Mouse (Mus musculus) kidney, embryonic 16.5 days (tissue): ENCODE results near the gene Pip4k2c. TPM values are rescaled to one million over a fixed set of nuclear protein-coding genes. Genes with fewer than 3 reads are reported as not detected.

ENCODE experiments used
- ATAC-seq: fragments of 200-750 bp; cut with Nextera tagmentation; 2 replicates; pipeline ENCODE4 v1.8.0; 2017; ENCODE audit warnings: moderate TSS enrichment; ENCODE audit not compliant: low FRiP score, low TSS enrichment
- H3K27ac ChIP-seq: fragments of 300-500 bp; sonication (generic); 2 replicates; pipeline ENCODE4 v1.5.1; 2014; ENCODE audit warnings: low read length
- H3K27me3 ChIP-seq: fragments of 300-500 bp; sonication (generic); 2 replicates; pipeline ENCODE4 v1.6.1; 2014; ENCODE audit warnings: low read length, control low read depth, mixed read lengths; ENCODE audit not compliant: insufficient read depth
- H3K36me3 ChIP-seq: fragments of 300-500 bp; sonication (generic); 2 replicates; pipeline ENCODE4 v1.6.1; 2014; ENCODE audit warnings: low read length, control low read depth, mixed read lengths; ENCODE audit not compliant: insufficient read depth
- H3K4me1 ChIP-seq: fragments of 300-500 bp; sonication (generic); 2 replicates; pipeline ENCODE4 v1.6.1; 2014; ENCODE audit warnings: low read length, control low read depth, mixed read lengths; ENCODE audit not compliant: insufficient read depth
- H3K4me2 ChIP-seq: fragments of 300-500 bp; sonication (generic); replicated peaks from 2 replicates; pipeline ENCODE4 v1.6.1; 2014; ENCODE audit warnings: low read depth, low read length
- H3K4me3 ChIP-seq: fragments of 300-500 bp; sonication (generic); 2 replicates; pipeline ENCODE4 v1.5.1; 2014; ENCODE audit warnings: mild to moderate bottlenecking, low read length
- H3K9ac ChIP-seq: fragments of 300-500 bp; sonication (generic); replicated peaks from 2 replicates; pipeline ENCODE4 v1.6.1; 2014; ENCODE audit warnings: low read length
- H3K9me3 ChIP-seq: fragments of 300-500 bp; sonication (generic); 2 replicates; pipeline ENCODE4 v1.6.1; 2016; ENCODE audit warnings: low read length, control low read depth
- WGBS: fragments of 180-500 bp; shearing (Covaris S2); extraction: QIAGEN DNeasy Blood & Tissue Kit; methylation state at CpG from one replicate; pipeline ENCODE4 v1.1.7; 2014; 5-methylcytosine and 5-hydroxymethylcytosine counted together
- polyA plus RNA-seq: library from polyadenylated mRNA; unstranded; fragments of >200 nt; fragmentation: Nextera tagmentation; extraction: Ambion mirVana; gene quantifications from 2 replicates; pipeline ENCODE4 v1.2.1, GENCODE M21; 2015

Gene Pip4k2c
- polyA plus RNA-seq, 1 experiment from 2014 or later: 50.9 TPM

DNA sequence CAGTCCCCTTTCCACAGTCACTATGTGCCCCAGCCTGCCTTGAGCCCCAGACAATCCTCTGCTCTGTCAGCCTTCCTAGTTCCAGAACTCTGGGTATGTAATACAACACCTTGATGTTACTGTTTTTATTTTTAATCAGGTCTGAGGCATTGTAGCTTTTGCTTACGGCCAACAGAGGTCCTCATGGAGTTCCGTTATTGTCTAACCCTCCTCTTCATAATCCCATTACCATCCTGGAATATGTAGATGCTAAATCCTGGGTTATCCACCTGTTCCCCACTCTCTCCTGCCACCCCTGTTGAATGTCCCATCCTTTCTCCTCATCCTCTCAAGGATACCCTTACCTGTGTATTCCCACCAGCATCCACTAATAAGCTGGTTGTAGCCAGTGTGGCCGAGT lies 35.2 kb downstream of the Pip4k2c start:
- no peak overlapping the region; the same call in 1 of the 2 replicates for H3K9ac ChIP-seq
- no peak for ATAC-seq
- peaks cover 37% of the 10 kb centered on the region for H3K4me1 ChIP-seq
- no peak overlapping the region for H3K27ac ChIP-seq
- H3K4me2 ChIP-seq: no peak overlapping the region
- H3K4me3 ChIP-seq: peak overlapping the region; percentile 16; the same call in 1 of the 2 replicates
- 40% methylated on average over 3 of the region's 3 CpGs for WGBS
- H3K27me3 ChIP-seq: peaks cover 49% of the 10 kb centered on the region
- H3K9me3 ChIP-seq: no peaks in the 10 kb centered on the region
- H3K36me3 ChIP-seq: no peaks in the 10 kb centered on the region

DNA sequence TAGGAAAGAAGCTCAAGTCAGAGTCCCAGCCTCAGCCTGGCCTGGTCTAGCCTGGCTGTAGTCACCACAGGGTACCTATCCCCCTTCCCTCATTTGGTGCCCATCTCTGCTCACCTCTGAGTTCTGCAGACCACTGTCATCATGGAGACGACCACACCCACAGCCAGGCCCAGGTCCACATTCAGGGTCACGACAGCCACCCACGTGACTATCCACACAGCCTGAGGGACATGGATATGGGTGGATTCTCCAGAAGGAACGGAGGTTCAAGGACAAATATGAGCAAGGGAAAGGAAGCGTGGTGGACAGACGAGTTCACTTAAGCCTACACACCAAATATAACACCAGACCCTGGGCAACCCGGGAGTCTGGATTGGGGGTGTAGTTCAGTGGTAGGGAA lies 37.2 kb downstream of the Pip4k2c start:
- Histone ChIP-seq H3K9ac (no peak overlapping the region), H3K9me3 (no peaks in the 10 kb centered on the region), H3K27ac (no peak overlapping the region), H3K27me3 (peaks cover 47% of the 10 kb centered on the region), H3K4me1 (peaks cover 34% of the 10 kb centered on the region), H3K36me3 (no peaks in the 10 kb centered on the region), H3K4me2 (no peak overlapping the region), H3K4me3 (no peak overlapping the region)
- ATAC-seq: no peak
- 86% methylated on average over 7 of the region's 7 CpGs for WGBS

GRCm38 (mm10) chr10:127173148-127174065 lies 38.0 kb downstream of the Pip4k2c start:
- Histone ChIP-seq H3K9me3 (no peaks in the 10 kb centered on the region), H3K36me3 (no peaks in the 10 kb centered on the region), H3K9ac (no peak overlapping the region), H3K27me3 (peaks cover 47% of the 10 kb centered on the region), H3K4me3 (no peak overlapping the region), H3K27ac (no peak overlapping the region), H3K4me2 (no peak overlapping the region), H3K4me1 (peaks cover 27% of the 10 kb centered on the region)
- 87% methylated on average over 16 of the region's 16 CpGs for WGBS
- no peak for ATAC-seq

DNA sequence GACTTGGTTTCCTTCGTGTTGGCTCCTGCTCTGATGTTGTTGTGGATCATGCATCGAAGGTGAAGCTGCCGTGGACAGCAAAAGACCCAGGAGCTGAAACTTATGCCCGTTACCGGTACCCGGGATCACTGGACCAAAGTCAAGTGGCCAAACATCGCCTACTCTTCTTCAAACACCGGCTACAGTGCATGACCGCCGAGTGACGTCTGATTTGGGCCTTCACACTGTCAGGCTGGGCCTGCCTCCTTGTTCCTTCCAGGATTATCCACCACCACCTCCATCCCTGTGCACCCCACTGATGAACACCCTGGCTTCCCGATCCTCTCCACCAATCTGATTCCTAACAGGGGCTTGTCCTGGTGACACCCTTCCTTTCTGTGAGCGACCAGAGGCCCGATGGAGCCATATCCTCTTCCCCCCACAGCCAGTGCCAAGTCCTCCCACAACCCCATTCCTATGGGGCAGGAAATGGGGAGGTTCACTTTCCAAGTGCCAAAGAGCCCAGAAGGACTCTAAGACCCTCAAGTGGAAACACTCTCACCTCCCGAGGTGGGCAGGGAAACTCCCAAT lies 39.7 kb downstream of the Pip4k2c start:
- H3K4me3 ChIP-seq: no peak overlapping the region
- no peak overlapping the region for H3K9ac ChIP-seq
- H3K27me3 ChIP-seq: peaks cover 50% of the 10 kb centered on the region
- 82% methylated on average over 15 of the region's 15 CpGs for WGBS
- no peaks in the 10 kb centered on the region for H3K36me3 ChIP-seq
- H3K9me3 ChIP-seq: no peaks in the 10 kb centered on the region
- no peak overlapping the region for H3K4me2 ChIP-seq
- peaks cover 16% of the 10 kb centered on the region for H3K4me1 ChIP-seq
- H3K27ac ChIP-seq: no peak overlapping the region
- ATAC-seq: no peak

DNA sequence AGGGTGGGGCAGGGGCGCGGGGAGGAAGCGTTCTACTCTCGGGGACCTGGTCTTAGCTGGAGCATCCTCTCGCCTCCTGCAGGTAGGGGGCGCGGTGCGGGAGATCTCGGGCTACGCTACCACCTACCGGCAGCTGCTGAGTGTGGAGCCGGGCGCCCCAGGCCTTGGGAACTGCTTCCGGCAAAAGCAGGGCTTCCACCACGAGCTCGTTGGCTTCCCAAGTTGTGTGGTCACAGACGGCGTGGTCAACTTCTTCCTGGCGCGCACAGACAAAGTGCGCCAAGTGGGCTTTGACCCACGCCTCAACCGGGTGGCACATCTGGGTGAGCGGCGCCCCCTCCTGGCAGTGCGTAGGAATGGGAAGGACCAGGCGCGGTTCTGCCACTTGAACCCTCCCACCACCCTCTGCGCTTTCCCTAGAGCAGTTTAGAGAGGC lies 40.5 kb downstream of the Pip4k2c start:
- Histone ChIP-seq H3K4me2 (peak overlapping the region; percentile 74), H3K9me3 (no peaks in the 10 kb centered on the region), H3K36me3 (no peaks in the 10 kb centered on the region), H3K27me3 (peaks cover 53% of the 10 kb centered on the region), H3K27ac (no peak overlapping the region), H3K9ac (peak overlapping the region; percentile 7), H3K4me3 (peak overlapping the region; percentile 49), H3K4me1 (peaks cover 13% of the 10 kb centered on the region)
- peak; percentile 74 for ATAC-seq
- WGBS: 0% methylated on average over 29 of the region's 29 CpGs

- Histone ChIP-seq H3K9ac (peak overlapping the region; percentile 7; the same call in 1 of the 2 replicates), H3K36me3 (no peaks in the 10 kb centered on the region), H3K4me3 (peak overlapping the region; percentile 49), H3K9me3 (no peaks in the 10 kb centered on the region), H3K27ac (no peak overlapping the region), H3K27me3 (peaks cover 59% of the 10 kb centered on the region), H3K4me1 (peaks cover 19% of the 10 kb centered on the region), H3K4me2 (peak overlapping the region; percentile 74)
- WGBS: 4% methylated on average over 22 of the region's 22 CpGs
- no peak for ATAC-seq
These were observed 41.4 kb downstream of the Pip4k2c start for GRCm38 (mm10) chr10:127170002-127170401.

DNA sequence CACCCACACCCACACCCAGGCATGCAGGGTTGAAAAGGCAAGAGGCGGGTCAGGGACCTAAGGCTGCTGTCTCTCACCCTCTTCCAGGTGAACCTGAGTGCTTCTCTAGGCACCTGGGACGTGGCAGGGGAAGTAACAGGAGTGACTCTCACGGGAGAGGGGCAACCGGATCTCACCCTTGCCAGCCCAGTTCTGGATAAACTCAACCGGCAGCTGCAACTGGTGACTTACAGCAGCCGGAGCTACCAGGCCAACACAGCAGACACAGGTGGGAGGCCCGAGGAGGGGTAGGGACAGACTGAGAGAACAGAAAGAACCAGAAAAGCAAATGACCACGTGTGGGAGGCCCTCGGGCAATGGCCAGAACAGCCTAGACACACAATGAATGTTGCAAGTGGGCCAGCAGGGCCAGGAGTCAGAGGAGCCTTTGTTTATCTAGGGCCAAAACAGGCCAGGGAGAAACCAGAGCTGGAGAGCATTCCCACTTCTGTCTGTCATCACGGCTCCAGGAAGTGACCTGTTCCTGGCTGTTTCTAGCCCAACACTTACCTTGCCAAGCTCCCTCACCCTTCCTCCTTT lies 43.7 kb downstream of the Pip4k2c start:
- H3K27me3 ChIP-seq: peaks cover 61% of the 10 kb centered on the region
- no peak overlapping the region for H3K9ac ChIP-seq
- H3K4me1 ChIP-seq: peaks cover 22% of the 10 kb centered on the region
- no peaks in the 10 kb centered on the region for H3K9me3 ChIP-seq
- no peak for ATAC-seq
- H3K27ac ChIP-seq: no peak overlapping the region
- no peak overlapping the region for H3K4me2 ChIP-seq
- H3K4me3 ChIP-seq: no peak overlapping the region
- H3K36me3 ChIP-seq: no peaks in the 10 kb centered on the region
- 37% methylated on average over 10 of the region's 10 CpGs for WGBS

- peak overlapping the region; percentile 68 for H3K9ac ChIP-seq
- ATAC-seq: no peak
- no peaks in the 10 kb centered on the region for H3K36me3 ChIP-seq
- no peaks in the 10 kb centered on the region for H3K9me3 ChIP-seq
- 27% methylated on average over 15 of the region's 15 CpGs for WGBS
- H3K27me3 ChIP-seq: peaks cover 60% of the 10 kb centered on the region
- H3K4me3 ChIP-seq: peak overlapping the region; percentile 62
- H3K27ac ChIP-seq: no peak overlapping the region
- H3K4me2 ChIP-seq: 0 out of 2 replicates have a peak overlapping the region, but pooled peaks have one; percentile 100
- peaks cover 22% of the 10 kb centered on the region for H3K4me1 ChIP-seq
These were observed 44.4 kb downstream of the Pip4k2c start for GRCm38 (mm10) chr10:127166771-127167613.

GRCm38 (mm10) chr10:127166404-127166715 lies 45.0 kb downstream of the Pip4k2c start:
- H3K4me2 ChIP-seq: peak overlapping the region; percentile 100
- peaks cover 54% of the 10 kb centered on the region for H3K27me3 ChIP-seq
- H3K4me1 ChIP-seq: peaks cover 22% of the 10 kb centered on the region
- 4% methylated on average over 11 of the region's 11 CpGs for WGBS
- peak overlapping the region; percentile 62 for H3K4me3 ChIP-seq
- no peaks in the 10 kb centered on the region for H3K36me3 ChIP-seq
- H3K27ac ChIP-seq: no peak overlapping the region
- peak overlapping the region; percentile 68 for H3K9ac ChIP-seq
- no peaks in the 10 kb centered on the region for H3K9me3 ChIP-seq
- ATAC-seq: no peak
